8 mouse cellular contexts compared by ENCODE assay signal in the genomic region with DNA sequence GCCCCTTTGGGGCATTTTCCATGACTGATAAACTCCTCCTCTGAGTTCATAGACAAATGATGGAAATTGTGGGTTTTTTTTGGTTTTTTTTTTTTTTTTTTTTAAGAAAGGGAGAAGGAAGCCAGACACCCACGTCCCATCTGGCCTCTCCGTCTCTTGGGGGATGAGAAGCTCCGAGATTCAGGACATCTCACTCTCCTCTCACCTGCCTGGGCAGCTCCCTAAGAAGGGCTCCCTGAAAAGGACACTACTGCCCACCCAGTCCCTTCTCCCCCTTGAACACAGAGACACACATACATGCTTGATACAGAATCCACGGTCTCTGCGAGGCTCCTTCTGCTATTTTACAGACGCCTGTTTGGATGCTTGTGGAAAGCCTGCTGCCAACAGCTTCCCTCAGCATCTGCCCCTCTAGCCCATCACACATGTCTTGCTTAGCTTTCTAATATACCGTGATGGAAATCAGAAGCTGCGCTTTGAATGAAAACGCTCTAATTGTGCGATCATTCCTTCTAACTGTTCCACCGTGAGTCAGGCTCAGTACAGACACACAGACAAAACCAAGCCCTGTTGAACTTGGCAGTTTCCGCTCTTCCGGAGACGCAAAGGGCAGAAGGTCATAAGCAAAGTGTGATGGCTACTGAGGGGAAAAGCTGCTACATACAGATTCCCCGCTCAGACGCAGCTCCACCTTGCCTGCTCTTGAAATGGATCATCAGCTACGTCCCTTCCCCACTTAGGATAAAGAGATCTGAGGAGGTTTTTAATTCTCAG.
A peak's percentile ranks its signal among the peaks of the same experiment; 100 is the strongest.
DNase-seq lines count a peak whose midpoint lies in the region; ATAC-seq and TF ChIP-seq lines count a peak whose summit lies in the region.
"Had no signal": no experiment of that assay in that cellular context is flagged by ENCODE, and none has a peak within 500 bp of the region (broad histone marks: within the 10 kb centered on the region; RNA-seq: fewer than 3 reads in every experiment).

No protein-coding gene starts in this region.

- H3K4me1 ChIP-seq in embryonic facial prominence, embryonic 10.5 days: peaks cover 27% of the 10 kb centered on the region
- H3K4me1 ChIP-seq in midbrain, postnatal 0 days (ENCODE audit: insufficient read depth, low read length): 0 out of 2 replicates have a peak, but pooled peaks cover 6% of the 10 kb centered on the region
- no peaks in the 10 kb centered on the region for H3K4me1 ChIP-seq in kidney, adult 2 months (ENCODE audit: control insufficient read depth, insufficient read depth, low read length)
- H3K4me1 ChIP-seq: liver, embryonic 13.5 days had no signal

- no peaks in the 10 kb centered on the region for H3K9me3 ChIP-seq in embryonic facial prominence, embryonic 10.5 days
- no peaks in the 10 kb centered on the region for H3K9me3 ChIP-seq in midbrain, postnatal 0 days (ENCODE audit: low read length)
- H3K9me3 ChIP-seq: liver, embryonic 13.5 days had no signal

- no peak for ATAC-seq in midbrain, postnatal 0 days (ENCODE audit: low FRiP score)
- ATAC-seq in CD4-positive, CD25-positive, alpha-beta regulatory T cell, adult 4 months: no peak

- no peaks in the 10 kb centered on the region for H3K27me3 ChIP-seq in embryonic facial prominence, embryonic 10.5 days (replicated peaks; ENCODE audit: low read depth, poor library complexity, severe bottlenecking)
- no peaks in the 10 kb centered on the region for H3K27me3 ChIP-seq in midbrain, postnatal 0 days (ENCODE audit: insufficient read depth, low read length)
- no peaks in the 10 kb centered on the region for H3K27me3 ChIP-seq in kidney, adult 2 months (replicated peaks; ENCODE audit: control insufficient read depth, insufficient read depth, low read length)
- H3K27me3 ChIP-seq: liver, embryonic 13.5 days had no signal

- H3K36me3 ChIP-seq in embryonic facial prominence, embryonic 10.5 days (replicated peaks): no peaks in the 10 kb centered on the region
- no peaks in the 10 kb centered on the region for H3K36me3 ChIP-seq in midbrain, postnatal 0 days (ENCODE audit: insufficient read depth, low read length)
- no peaks in the 10 kb centered on the region for H3K36me3 ChIP-seq in kidney, adult 2 months (ENCODE audit: control insufficient read depth, insufficient read depth, low read length)
- H3K36me3 ChIP-seq: liver, embryonic 13.5 days had no signal

- WGBS in embryonic facial prominence, embryonic 10.5 days: 73% methylated on average over 17 of the region's 17 CpGs
- 38% methylated on average over 17 of the region's 17 CpGs for WGBS in midbrain, postnatal 0 days
- 73% methylated on average over 17 of the region's 17 CpGs for WGBS in kidney, adult 2 months

- peak; percentile 64 for DNase-seq in MN1 (ENCODE audit: low spot score)
- DNase-seq in embryonic facial prominence, embryonic 10.5 days (ENCODE audit: low spot score): no peak
- DNase-seq in layer of hippocampus, adult 18-20 months (ENCODE audit: low spot score in 2 of 2): peak; percentile 40 to 65
- DNase-seq in midbrain, postnatal 0 days (ENCODE audit: low spot score): peak; percentile 48
- DNase-seq in kidney, adult 2 months: no peak
- DNase-seq in gastrocnemius, postnatal 4 days (ENCODE audit: low spot score in 2 of 2): no peak
- DNase-seq: liver, embryonic 13.5 days had no signal

- H3K9ac ChIP-seq in midbrain, postnatal 0 days (replicated peaks; ENCODE audit: low read length, poor library complexity, severe bottlenecking): peak overlapping the region; percentile 42
- H3K9ac ChIP-seq: liver, embryonic 13.5 days had no signal

- H3K27ac ChIP-seq in embryonic facial prominence, embryonic 10.5 days (replicated peaks): peak overlapping the region; percentile 11
- peak overlapping the region; percentile 76 for H3K27ac ChIP-seq in midbrain, postnatal 0 days (ENCODE audit: low read depth, low read length)
- no peak overlapping the region for H3K27ac ChIP-seq in kidney, adult 2 months (ENCODE audit: insufficient read depth, low read depth, low read length)
- H3K27ac ChIP-seq: liver, embryonic 13.5 days had no signal

- no peak for TF ChIP-seq CTCF in midbrain, postnatal 0 days (IDR thresholded peaks at IDR 0.05)
- TF ChIP-seq CTCF in kidney, adult 2 months (conservative IDR thresholded peaks at IDR 0.05; ENCODE audit: insufficient read depth, insufficient read length, low read depth, low read length): no peak

- no peak overlapping the region for H3K4me3 ChIP-seq in embryonic facial prominence, embryonic 10.5 days
- H3K4me3 ChIP-seq in midbrain, postnatal 0 days (ENCODE audit: low read depth, low read length): no peak overlapping the region
- H3K4me3 ChIP-seq in kidney, adult 2 months (ENCODE audit: insufficient read depth, low read depth, low read length): no peak overlapping the region
- H3K4me3 ChIP-seq: liver, embryonic 13.5 days had no signal

- H3K4me2 ChIP-seq in midbrain, postnatal 0 days (ENCODE audit: low read depth, low read length, poor library complexity, severe bottlenecking): peak overlapping the region; percentile 29; the same call in 1 of the 2 replicates
- H3K4me2 ChIP-seq: liver, embryonic 13.5 days had no signal

- no peak for TF ChIP-seq POLR2A in kidney, adult 2 months (IDR thresholded peaks at IDR 0.05; ENCODE audit: low read depth, low read length)

Comparison
In these comparisons a context has a peak if more than half of its experiments do, and no peak if none do; other contexts are left out.
1. DNase-seq: peak in MN1 (single experiment), layer of hippocampus, adult 18-20 months (2 of 2) and midbrain, postnatal 0 days (single experiment); none in embryonic facial prominence, embryonic 10.5 days (single experiment), kidney, adult 2 months (single experiment) and gastrocnemius, postnatal 4 days (0 of 2).